Mouse (Mus musculus): ENCODE measurements around the gene Ahdc1.

Ahdc1 gene

DNA sequence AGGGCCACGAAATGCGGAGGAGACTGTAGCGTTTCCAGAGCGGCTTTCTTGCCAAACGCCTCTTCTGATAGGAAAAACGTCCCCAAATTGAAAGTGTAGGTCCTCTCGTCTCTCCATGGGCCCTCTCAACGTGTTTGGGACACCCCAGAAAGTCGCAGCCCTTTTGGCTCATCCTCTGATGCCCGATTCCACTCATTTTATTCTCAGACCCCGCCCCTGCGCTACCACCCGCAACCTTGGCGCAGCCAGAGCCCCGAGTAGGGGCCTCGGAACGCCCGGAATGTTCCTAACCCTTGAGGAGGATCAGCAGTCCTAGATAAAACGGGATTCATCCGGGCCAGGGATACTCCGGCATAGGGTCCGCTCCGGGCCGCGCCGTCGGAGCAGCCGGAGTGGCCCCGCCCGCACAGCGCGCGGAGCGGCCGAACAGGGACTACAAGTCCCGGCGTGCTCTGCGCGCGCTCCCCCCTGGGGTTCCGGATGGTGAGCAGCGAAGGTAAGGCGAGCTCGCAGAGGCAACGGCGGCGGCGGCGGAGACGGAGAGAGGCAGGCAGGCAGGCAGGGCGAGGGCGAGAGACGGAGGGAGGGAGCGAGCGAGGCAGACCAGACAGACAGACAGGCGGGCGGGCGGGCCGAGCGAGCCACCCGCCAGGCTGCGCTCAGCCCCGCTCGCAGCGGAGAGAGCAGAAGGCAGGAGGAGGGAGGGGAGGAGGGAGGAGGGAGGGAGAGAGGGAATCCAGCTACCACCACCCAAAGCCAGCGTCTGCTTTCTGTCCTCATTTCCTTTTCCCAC, at the start of gene Ahdc1:
Ahdc1 (plus strand) TSS at position 233 of the 793 bp plus-strand sequence.
- DNase-seq: peak; percentile 92

DNA sequence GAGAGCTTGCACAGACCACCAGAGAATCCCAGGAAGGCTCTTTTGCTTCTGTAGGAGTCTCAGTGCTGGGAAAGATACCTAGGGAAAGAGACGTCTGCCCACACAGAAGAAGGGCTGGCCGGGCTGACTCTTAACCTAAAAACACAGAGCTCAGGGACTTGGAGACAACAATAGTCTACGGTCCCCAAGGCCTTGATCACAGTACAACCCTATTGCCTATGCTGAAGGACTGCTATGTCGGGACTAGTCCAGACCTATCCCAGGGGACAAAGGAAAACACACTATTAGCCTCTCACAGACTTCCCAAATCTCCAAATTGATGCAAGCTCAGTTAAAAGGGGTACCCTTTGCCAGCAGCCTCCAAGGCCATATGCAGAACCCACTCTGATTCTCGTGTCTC, 49.2 kb upstream of the Ahdc1 start:
- DNase-seq: no peak

DNA sequence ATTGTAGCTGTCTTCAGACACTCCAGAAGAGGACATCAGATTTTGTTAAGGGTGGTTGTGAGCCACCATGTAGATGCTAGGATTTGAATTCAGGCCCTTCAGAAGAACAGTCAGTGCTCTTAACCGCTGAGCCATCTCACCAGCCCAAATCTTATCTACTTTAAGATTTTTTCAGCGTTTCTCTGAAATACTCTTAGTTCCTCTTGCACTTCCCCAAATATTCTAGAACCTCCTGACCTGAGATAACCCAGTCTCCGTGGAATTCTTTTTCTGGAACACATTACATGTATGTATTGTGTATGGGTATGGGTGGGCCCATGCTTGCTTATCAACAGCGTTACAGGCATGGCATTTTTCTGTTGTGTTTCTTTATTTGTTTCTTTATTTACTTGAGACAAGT, 48.4 kb upstream of the Ahdc1 start:
- no peak for DNase-seq

DNA sequence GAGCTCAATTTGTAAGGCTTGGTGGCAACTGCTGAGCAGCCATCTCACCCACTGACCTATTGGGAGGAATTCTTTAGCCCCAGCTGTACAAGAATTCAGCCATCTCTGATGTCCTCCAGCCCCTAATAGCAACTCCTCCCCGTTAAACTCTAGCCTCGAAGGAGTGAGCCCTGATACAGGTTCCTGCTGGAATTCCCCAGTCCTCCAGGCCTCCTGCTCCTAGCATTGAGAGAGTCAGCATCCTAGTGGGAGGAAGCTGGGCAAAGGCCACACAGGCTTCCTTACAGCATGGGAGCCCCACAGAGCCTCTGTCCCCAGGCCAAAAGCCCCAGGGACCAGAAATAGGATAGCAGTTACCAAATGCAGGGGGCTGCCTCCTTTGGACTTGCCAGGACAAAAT, 47.6 kb upstream of the Ahdc1 start:
- DNase-seq: no peak

DNA sequence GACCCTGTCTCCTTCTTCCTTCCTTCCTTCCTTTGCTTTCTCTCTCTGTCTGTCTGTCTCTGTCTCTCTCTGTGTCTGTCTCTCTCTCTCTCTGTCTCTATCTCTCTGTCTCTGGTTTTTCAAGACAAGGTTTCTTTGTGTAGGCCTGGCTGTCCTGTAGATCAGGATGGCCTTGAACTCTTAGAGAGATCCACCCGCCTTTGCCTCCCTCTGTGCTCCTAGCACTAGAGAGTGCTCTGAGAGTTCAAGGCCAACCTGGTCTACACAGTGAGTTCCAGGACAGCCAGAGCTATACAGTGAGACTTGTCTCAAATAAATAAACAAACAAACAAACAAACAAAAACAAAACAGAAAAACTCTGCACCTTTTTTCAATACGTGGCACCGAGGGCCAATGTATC, 47.0 kb upstream of the Ahdc1 start:
- no peak for DNase-seq

DNA sequence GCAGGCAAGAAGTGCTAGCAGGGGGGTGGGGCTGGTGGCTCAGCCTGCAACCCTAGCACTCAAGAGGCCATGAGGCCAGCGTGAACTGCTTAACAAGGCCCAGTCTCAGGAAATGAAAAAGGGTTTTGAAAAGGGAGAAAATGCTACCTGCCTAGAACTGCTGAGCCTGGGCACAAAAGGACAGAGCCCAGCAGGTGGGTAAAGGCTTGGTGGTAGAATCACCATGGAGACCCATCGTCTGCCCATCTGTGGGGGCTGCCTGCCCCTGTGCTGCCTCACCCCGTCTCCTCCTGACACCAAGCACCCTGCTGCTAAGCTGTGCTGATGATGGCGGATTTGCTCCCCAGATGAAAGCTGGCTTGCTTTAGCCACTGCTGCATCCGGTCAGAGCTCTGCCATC, 46.6 kb upstream of the Ahdc1 start:
- no peak for DNase-seq

DNA sequence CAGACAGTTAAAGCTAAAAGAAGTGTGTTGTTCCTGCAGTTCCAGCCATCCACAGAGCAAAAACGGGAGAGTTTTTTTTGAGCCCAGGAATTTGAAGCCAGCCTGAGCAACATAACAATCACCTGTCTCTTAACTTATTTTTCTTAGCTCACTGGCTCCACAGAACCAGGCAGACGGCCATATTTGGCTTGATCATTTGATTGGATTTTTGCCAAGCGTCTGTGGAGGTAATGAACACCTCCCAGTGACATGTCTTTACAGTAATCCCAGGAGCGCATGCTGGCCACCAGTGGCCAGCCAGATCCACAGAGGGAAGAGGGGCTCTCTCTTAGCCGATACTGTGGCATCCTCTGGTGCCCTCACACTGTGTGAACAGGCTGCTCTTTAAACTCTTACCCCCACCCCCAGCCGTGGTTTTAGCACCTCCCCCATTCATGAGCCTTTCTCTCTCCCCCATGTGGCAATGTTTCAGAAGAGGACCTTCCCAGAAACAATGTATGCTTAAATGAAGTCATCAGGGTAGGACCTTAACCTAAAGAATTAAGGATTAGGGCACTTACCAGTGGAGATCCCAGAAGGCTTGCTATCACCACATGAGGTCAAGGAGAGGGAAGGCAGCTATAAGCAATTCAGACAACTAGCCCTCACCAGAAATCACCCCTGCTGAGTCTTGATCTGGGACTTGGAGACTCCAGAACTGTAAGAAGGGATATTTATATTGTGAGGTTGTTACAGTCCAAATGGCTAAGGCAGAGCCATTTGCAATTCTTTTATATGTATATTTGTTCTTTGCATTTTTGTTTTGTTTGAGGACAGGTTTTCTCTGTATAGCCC, 42.7 kb upstream of the Ahdc1 start:
- DNase-seq: no peak

DNA sequence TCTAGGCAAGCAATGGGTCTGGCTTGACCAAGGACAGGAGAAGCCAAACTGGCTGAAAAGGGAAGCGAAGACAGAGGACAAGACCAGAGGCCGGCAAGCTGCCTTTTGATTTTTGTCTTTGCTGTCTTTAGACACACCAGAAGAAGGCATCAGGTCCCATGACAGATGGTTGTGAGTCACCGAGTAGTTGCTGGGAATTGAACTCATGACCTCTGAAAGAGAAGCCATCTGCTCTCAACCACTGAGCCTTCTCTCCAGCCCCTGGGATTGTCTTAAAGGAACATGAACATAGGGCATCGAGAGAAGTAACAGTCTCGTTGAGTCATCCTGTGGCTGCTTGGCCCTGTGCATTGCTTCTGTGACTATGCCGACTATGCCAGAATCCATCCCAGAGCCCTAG, 39.5 kb upstream of the Ahdc1 start:
- no peak for DNase-seq

DNA sequence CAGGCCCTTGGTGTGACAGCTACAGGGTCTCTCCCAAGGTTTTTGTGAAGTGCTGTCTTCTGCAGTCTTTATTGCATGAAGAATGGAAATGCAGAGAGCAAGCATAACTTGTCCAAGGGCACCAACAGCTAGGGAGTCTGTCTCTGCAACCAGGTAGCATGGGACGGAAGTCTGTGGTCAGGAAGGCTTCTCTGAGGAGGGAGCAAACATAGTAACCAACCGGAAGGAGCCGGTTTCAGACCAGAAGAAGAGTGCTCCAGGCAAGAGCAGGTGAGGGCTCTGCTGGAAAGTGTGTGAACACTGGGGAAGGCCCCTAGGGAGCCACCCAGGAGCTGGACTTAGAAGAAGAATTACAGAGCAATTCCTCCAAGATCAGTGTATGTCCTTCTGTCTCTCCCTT, 39.0 kb upstream of the Ahdc1 start:
- DNase-seq: no peak

DNA sequence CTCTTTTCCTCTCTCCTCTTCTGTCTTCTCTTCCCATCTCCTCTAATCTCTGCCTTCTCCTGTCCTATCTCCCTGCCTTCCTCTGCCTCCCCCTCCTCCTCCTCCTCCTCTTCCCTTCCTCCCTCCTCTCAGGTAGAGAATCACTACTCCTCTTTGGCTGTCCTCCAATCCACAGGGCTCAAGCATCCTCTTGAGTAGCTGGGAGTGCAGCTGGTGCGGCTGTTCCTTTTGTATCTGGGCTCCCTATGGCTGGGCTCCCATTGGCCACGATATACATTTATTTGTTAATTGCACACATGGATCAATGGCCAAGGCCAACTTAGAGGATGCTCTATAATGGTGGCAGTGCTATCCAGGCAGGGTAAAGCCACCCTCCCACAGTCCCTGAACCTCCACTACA, 38.5 kb upstream of the Ahdc1 start:
- no peak for DNase-seq

DNA sequence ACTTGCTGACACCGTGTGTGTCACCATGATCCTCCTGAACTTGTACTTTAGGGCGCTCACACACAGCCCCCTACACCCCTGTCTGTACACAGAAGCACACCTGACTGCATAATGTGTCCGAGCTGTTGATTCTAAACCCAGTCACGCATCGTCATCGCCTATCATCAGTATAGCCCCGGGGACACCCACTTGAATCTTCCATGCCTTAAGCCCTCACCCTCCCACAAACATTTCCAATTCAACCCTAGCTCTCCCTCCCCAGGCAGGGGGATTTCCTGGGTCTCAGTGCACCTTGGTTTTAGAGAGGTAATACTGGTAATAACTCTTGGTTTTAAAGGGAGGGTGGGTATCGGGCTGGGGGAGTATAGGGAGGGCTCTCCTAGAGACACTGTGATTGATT, 37.9 kb upstream of the Ahdc1 start:
- no peak for DNase-seq

DNA sequence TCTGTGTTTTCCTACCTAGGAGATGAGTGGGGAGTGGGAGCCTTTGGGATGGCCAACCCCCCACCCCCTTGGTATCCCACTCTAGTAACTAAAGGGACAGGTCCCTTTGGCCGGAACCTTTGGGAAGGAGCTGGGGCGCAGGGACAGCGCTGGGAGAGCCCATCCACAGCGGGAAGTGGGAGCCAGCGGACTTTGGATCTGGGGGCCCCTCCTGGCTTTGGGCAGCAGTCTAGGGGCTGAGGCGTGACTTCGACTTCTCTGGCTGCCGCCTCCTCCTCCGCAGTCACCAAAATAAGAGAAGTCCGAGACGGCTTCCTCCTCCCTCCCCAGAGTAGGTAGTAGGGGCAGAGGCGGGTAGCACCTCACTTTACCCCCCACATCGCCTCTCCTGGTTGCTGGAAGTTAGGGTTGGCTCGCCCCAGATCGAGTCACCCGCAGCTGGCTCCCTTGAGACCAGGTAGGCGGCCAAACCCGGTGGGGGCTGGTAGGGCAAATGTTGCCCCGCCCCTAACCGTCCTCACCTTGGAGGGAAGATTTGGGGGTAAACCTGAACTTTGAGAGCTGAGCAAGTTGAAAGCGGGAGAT, 37.2 kb upstream of the Ahdc1 start, which contains the start of gene Fgr:
Fgr (plus strand) TSS at position 282 of the 585 bp plus-strand sequence.
- DNase-seq: no peak

DNA sequence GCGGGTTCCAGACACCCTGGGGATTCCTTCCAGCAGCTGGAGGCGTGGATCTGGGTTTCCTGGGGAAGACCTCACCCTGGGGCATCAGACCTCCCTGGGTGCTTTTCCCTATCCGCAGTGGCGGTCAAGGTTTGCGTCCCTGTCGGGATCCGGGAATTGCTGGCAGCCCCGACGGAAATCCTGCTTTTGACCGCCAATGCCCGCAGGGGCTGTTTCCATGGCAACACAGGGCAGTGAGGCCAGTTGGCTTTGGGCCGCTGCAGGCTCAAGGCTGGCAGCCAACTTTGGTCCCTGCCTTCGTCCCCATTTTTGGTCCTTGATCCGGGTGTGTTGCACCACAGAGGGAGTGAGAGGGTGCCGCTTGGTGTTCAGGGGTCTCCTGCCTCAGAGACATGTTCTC, 36.2 kb upstream of the Ahdc1 start:
- peak; percentile 75 for DNase-seq

DNA sequence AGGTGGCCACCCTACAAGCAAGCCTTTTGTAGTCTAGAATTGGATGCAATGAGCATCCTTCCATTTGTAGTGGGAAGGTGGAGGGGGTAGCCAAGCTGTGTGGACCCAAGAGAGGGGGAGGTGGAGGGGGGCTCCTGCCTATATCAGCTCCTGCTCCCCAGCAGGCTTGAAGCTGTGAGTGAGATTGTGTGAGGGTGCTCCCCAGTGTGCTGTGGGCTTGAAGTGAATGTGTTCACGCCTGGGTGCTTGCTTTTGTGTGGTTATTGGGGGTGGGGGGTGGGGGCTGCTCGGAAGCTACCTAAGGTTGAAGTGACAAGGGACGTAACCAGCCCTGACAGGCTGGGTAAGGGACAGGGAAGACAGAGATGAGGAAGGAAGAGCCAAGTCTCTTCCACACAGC, 35.3 kb upstream of the Ahdc1 start:
- no peak for DNase-seq

DNA sequence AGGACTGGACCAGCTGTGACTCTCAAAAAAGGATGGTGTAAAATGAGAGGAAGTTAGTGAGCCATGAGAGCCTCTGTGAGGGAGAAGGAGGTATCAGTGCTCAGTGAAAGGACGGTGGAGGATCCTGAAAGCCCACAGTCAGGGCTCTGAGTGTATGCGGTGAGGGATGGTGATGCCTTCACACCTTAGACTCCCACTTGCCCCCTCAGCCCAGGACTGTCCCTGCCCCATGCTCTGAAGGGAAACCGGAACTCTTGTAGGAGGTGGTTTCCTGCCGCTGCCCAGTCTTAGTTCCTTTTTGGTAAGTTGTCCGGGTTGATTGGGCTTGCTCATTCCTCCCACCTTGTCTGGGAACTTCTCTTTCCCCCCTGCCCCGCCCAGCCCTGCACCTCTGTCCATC, 34.3 kb upstream of the Ahdc1 start:
- DNase-seq: no peak

DNA sequence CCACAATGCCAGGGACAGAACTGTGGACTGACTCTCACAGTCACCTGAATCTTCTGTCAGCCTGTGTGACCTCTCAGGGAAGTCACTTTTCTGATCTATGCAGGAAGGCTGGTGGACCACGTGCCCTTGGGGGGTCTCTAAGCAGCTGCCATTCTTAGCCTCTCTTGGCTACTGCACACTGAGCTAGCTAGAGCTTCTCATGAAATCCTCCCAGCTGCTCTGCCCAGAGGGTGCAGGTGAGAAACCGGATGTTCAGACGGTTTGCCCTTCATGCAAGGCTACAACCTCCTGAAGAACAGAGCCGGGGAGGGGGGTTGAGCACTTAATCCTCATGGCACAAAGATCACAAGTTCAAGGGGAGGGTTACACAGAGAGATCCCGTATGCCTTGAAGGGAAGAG, 33.5 kb upstream of the Ahdc1 start:
- no peak for DNase-seq

DNA sequence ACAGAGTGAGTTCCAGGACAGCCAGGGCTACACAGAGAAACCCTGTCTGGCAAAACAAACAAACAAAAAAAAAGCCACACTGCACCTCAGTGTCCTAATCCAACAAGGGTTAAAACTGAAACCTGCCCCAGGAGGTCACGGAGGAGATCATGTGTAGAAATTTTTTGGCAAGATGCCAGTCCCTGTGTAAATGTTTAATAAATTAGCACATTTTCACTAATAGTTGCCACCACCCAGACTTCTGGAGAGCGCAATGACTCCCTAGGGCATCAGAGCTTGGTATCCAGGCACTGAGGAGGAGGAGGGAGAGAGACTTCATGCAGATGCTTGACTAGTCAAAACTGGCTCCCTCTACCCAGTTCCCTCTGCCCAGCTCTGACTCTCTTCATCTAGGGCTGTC, 31.9 kb upstream of the Ahdc1 start:
- DNase-seq: no peak

DNA sequence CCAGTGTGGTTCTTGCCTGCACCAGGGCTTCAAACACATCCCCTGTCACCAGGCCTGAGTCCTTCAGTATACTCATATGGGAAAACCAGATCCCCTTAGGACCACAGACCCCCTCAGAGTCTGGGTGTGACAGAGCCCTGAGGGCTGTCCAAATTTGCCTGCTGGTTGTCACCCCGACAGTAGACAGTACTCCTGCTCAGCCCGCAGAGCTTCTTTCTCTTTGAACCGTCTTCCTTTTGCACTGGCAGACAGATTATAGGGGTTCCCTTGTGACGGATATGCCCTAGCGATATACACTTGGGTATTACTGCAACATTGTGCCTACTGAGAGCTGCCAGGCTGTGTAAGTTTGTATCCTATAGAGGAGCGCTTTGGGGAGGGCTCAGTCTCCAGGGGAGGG, 29.4 kb upstream of the Ahdc1 start:
- no peak for DNase-seq

DNA sequence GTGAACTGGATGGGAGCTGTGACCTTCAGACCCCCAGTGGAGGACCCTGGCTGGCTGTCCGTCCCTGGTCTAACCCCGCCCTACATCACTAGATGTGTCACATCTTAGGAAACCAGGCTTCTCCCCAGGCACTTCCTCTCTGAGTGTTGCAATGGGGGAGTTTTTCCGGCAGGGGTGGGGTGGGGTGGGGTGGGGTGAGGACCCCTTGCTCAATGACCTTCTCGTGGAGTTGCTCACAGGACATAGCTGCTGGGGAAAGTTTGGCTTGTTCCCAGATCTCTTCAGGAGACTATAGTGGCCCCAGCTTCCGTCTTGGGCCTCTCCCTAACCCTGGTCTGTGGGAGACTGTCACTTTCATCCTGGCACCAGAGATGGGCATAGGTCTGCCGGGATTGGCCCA, 28.1 kb upstream of the Ahdc1 start:
- DNase-seq: no peak

DNA sequence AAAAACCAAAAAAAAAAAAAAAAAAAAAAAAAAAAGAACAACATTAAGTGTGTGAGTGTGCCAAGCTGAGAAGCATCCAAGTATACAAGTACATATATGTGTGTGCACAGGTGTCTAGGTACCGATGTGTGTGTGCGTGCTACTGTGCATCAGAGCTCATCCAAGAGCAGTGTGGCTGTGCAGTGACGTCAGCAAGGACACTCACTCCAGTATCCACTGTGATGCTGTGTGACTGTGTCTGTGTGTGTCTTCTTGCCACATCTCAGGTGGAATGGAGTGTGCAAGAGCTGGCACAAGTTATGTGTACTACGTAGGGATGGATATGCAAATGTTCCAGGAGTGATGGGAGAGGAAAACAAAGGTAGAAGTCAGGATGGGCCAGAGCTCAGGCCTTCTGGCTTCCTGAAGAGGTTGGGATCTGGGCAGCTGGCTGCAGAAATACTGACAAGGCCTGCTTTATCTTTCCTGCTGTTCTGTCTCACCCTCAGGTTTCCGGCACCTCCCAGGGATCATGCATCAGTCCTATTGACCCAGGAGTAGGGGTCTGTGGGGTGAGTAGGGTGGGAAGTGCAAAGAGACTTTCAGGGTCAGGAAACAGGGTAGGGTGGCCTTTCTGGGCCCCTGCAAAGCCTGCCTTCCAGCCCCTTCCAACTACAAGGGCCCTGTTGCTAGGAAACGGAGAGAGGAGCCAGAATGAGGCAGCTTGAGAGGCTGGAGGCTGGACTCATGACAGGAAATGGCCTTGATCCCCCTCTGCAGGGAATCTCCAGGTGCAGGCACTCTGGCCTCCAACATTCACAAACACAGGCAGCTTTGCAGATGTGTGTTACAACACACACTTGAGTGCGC, 27.2 kb upstream of the Ahdc1 start:
- DNase-seq: no peak

DNA sequence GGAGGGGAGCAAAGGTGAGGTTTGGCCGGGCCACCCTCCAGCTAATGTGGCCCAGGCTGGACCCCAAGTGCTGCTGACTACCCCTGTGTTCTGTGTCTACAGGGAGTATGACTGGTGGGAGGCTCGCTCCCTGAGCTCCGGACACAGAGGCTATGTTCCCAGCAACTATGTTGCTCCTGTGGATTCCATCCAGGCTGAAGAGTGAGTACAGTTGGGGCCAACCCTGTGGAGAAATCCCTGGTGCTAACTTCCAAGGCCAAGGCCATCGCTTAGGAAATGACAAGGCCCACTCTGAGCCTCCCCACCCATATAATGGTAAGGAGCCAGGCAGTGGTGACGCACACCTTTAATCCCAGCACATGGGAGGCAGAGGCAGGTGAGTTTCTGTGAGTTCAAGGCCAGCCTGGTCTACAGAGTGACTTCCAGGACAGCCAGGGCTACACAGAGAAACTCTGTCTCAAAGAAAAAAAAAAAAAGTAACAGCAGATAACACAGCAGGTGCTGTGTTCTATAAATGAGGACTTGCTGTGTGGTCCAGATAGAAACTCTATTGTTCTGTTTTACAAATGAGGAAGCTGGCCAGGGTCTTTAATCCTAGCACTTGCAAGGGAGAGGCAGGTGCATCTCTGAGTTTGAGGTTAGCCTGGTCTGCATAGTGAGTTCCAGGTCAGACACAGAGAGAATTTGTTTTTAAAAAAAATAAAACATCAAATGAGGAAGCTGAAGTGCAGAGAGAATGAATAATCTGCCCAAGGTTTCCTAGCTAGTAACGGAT, 22.3 kb upstream of the Ahdc1 start:
- no peak for DNase-seq

DNA sequence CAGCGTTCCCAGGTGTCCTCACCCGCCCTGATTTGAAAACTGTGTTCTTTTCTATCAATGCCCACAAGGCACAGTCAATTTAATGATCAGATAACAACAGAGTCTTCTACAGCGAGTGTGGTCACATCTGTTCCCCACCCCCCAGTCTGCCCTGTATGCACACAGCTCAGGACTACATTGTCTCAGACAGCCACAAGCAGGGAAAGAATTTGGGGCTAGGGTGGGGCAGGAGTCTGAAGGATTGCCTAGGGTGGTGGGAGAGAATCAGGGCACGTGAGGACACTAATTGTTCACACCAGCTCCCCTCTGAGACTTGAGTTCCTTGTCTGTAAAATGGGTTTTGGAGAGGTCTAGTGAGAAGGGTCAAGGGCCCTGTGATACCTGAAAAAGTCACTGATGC, 17.5 kb upstream of the Ahdc1 start:
- no peak for DNase-seq
